Mouse (Mus musculus) testis, adult 2 months (tissue): ENCODE measurements around the gene Rassf7.

Experiments
- CTCF ChIP-seq: fragments of 200-500 bp; IDR thresholded peaks from 2 replicates; pipeline ENCODE4 v1.5.1; 2012; ENCODE audit warnings: low read depth, mild to moderate bottlenecking, inconsistent platforms, low read length, moderate library complexity; ENCODE audit not compliant: control insufficient read depth, insufficient read depth, insufficient replicate concordance
- POLR2A ChIP-seq: fragments of 200-500 bp; IDR thresholded peaks from 2 replicates; pipeline ENCODE4 v1.6.1; 2012; ENCODE audit warnings: low read depth, mild to moderate bottlenecking, inconsistent platforms, low read length, moderate library complexity; ENCODE audit not compliant: control insufficient read depth

DNA sequence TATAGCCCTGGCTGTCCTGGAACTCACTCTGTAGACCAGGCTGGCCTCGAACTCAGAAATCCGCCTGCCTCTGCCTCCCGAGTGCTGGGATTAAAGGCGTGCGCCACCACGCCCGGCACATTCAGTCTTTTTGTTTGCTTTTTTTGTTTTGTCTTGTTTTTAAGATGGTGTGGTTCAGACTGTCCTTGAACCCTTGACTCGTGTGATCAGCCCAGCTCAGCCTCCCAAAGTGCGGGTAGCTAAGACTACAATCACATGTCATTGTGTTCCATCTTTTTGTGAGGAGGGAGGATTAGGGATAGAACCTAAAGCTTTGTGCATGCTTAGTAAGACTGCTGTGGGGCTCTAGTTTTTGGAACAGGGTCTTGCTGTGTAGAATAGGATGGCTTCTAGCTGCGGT is 15.9 kb downstream of the Rassf7 start:
- TF ChIP-seq POLR2A (no peak), CTCF (no peak)
